Mouse (Mus musculus): ENCODE measurements around the gene Pnma5. TPM values are rescaled to one million over a fixed set of nuclear protein-coding genes. Genes with fewer than 3 reads are reported as not detected.

The Pnma5 gene
- polyA plus RNA-seq, 1 experiment = 0.07 TPM

GRCm38 (mm10) chrX:73007597-73008479 lies 29.1 kb downstream of the Pnma5 start:
- TF ChIP-seq CTCF (IDR thresholded peaks at IDR 0.05; ENCODE audit: borderline replicate concordance, extremely low read depth, insufficient read depth, insufficient read length) = peak; percentile 94
- peak; percentile 47; the same call in 1 of the 2 replicates for TF ChIP-seq POLR2A (IDR thresholded peaks at IDR 0.05; ENCODE audit: borderline replicate concordance, extremely low read depth, insufficient read depth, insufficient read length, poor library complexity, severe bottlenecking)
- DNase-seq (ENCODE audit: low read depth) = peak; percentile 97

DNA sequence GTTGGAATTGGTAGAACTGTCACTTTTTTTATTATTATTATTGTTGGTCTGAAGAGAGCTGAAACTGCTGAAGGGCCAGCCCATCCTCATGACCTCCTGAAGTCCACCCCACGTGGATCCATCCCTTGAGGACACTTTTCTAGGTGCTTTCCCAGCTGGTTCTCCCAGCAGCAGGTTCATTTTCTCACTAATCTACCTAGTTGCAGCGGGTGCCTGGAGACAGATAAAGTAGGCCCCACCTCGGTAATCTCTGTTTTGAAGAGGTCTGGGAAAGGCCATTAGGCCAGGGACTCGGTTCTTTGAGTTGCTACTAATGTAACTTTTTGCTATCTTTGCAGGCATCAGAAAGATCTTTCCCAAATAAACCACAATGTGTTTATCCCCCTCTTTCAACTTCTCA lies 31.2 kb downstream of the Pnma5 start:
- no peak for DNase-seq (ENCODE audit: low read depth)
- TF ChIP-seq POLR2A (IDR thresholded peaks at IDR 0.05; ENCODE audit: borderline replicate concordance, extremely low read depth, insufficient read depth, insufficient read length, poor library complexity, severe bottlenecking) = no peak
- no peak for TF ChIP-seq CTCF (IDR thresholded peaks at IDR 0.05; ENCODE audit: borderline replicate concordance, extremely low read depth, insufficient read depth, insufficient read length)

DNA sequence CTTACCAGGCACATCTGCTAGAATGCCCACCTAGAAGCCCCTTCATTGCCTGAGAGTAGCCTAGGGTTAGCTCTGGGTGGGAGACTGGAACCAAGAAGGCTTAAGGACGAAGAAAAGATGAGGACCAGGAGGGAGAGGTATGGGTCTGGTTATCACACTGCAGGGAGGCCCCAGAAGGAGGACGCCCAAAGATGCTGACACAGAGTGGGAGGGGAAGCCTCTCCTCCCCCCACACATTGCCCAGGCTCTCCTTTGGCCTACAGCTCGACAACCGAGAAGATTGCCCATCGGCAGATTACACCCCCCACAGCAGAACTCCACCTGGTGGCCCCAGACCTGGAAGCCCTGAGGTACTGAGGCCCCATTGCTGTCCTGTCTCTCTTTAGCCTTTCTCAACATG lies 33.8 kb downstream of the Pnma5 start:
- DNase-seq (ENCODE audit: low read depth) = no peak
- TF ChIP-seq POLR2A (IDR thresholded peaks at IDR 0.05; ENCODE audit: borderline replicate concordance, extremely low read depth, insufficient read depth, insufficient read length, poor library complexity, severe bottlenecking) (no peak), CTCF (IDR thresholded peaks at IDR 0.05; ENCODE audit: borderline replicate concordance, extremely low read depth, insufficient read depth, insufficient read length) (no peak)

DNA sequence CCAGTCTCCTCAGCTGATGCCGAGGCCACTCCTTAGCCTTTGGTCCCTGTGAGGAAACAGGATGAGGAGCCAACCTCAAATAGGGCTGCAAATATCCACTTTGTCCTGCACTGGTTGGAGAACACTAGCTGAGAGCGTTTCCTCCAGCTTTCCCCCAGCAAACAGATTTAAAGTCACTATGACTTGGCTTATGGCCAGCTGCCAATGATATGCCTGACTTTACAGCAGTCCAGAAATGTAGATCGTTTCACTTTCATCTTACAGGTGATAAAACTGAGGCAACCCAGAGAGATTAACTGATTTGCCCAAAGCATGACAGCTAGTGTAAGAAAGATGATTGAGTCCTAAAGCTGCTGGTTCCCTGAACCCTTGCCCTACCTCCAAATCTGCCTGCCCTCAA lies 41.4 kb downstream of the Pnma5 start:
- no peak for DNase-seq (ENCODE audit: low read depth)
- TF ChIP-seq CTCF (IDR thresholded peaks at IDR 0.05; ENCODE audit: borderline replicate concordance, extremely low read depth, insufficient read depth, insufficient read length) = no peak
- no peak for TF ChIP-seq POLR2A (IDR thresholded peaks at IDR 0.05; ENCODE audit: borderline replicate concordance, extremely low read depth, insufficient read depth, insufficient read length, poor library complexity, severe bottlenecking)

DNA sequence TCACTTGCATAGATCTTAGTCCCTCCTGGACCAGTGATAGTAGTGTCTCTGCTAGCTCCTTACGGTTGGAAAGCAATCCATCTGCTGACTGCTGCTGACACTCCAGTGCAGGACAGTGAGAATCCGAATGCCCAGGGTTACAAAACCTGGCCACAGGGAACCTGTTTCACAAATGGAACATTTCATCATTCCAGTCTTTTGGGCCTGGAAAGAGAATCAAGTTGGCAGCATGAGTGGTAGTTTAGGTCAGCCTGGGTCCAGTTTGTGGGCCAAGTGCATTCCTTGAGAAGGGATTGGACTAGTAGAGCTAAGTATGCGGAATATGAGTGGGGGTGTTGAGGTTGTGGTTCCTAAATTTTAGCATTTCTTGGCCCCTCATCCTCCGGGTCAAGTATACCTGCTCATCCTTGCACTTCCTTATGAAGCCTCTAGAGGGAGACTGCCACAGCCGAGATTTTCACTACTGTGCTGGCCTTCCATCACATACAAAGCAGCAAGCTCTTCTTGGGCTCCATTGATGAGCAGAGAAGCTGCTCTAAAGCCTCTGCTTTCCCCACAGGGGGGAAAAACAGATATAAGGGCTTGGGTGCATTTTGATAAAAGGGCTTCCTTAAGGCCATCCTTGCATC lies 44.5 kb downstream of the Pnma5 start:
- TF ChIP-seq CTCF (IDR thresholded peaks at IDR 0.05; ENCODE audit: borderline replicate concordance, extremely low read depth, insufficient read depth, insufficient read length) (peak; percentile 41; the same call in 1 of the 2 replicates), POLR2A (IDR thresholded peaks at IDR 0.05; ENCODE audit: borderline replicate concordance, extremely low read depth, insufficient read depth, insufficient read length, poor library complexity, severe bottlenecking) (no peak)
- DNase-seq (ENCODE audit: low read depth) = peak; percentile 2

DNA sequence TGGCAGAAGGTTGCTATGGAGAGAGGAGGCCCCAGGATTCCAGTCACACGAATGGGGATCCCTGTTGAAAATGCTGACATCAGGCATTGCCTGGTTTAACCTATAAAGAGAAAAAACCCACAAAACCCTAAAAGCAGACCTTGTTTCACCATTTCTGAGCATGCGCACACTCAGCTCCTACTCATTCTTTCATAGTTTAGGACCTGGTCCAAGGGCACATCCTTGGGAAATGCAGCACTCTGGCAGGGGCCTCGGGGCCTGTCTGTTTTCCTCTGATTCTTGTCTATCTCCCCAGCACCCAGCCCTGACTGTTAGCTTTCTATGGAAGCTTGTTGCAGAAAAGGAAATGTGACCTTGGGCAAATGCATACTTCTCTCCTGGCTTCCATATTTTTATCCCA lies 46.3 kb downstream of the Pnma5 start:
- no peak for DNase-seq (ENCODE audit: low read depth)
- TF ChIP-seq POLR2A (IDR thresholded peaks at IDR 0.05; ENCODE audit: borderline replicate concordance, extremely low read depth, insufficient read depth, insufficient read length, poor library complexity, severe bottlenecking) (no peak), CTCF (IDR thresholded peaks at IDR 0.05; ENCODE audit: borderline replicate concordance, extremely low read depth, insufficient read depth, insufficient read length) (no peak)

DNA sequence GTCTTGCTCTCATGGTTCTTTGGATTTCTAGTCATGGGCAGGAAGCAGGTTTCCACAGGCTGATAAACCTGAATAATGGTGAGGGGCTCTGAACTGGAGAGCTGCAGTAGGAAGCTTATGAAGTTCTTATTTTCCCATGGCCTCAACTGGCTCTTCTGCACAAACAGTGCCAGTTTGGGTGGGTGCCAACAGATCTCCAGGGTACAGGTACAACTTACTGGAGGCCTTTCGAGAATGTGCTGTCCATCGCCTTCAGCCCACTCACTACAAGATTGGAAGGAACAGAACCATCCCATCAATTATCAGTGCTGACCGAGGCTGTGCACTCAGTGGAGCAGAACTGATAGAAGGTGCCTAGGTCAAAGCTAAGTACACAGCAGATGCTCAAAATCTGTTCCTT lies 48.5 kb downstream of the Pnma5 start:
- DNase-seq (ENCODE audit: low read depth) = no peak
- TF ChIP-seq CTCF (IDR thresholded peaks at IDR 0.05; ENCODE audit: borderline replicate concordance, extremely low read depth, insufficient read depth, insufficient read length) (no peak), POLR2A (IDR thresholded peaks at IDR 0.05; ENCODE audit: borderline replicate concordance, extremely low read depth, insufficient read depth, insufficient read length, poor library complexity, severe bottlenecking) (no peak)

DNA sequence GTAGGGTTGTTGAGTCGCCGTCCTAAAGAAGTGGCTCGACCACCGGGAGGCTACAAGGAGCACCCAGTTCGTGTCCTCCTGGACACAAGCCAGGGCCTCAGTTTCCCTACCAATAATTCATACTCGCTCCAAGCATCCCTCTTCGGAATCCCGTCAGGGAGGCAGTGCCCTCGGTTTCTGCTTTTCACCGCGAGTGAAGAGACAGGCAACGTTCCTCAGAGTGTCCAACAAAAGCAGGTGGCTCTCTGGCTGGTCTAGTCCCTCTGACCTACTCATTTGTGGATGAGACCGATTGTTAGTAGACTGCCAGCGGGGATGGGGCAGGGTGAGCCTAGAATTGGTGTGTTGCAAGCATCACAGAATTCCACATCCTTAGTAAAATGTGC lies 49.4 kb downstream of the Pnma5 start:
- DNase-seq (ENCODE audit: low read depth) = no peak
- no peak for TF ChIP-seq CTCF (IDR thresholded peaks at IDR 0.05; ENCODE audit: borderline replicate concordance, extremely low read depth, insufficient read depth, insufficient read length)
- TF ChIP-seq POLR2A (IDR thresholded peaks at IDR 0.05; ENCODE audit: borderline replicate concordance, extremely low read depth, insufficient read depth, insufficient read length, poor library complexity, severe bottlenecking) = no peak

DNA sequence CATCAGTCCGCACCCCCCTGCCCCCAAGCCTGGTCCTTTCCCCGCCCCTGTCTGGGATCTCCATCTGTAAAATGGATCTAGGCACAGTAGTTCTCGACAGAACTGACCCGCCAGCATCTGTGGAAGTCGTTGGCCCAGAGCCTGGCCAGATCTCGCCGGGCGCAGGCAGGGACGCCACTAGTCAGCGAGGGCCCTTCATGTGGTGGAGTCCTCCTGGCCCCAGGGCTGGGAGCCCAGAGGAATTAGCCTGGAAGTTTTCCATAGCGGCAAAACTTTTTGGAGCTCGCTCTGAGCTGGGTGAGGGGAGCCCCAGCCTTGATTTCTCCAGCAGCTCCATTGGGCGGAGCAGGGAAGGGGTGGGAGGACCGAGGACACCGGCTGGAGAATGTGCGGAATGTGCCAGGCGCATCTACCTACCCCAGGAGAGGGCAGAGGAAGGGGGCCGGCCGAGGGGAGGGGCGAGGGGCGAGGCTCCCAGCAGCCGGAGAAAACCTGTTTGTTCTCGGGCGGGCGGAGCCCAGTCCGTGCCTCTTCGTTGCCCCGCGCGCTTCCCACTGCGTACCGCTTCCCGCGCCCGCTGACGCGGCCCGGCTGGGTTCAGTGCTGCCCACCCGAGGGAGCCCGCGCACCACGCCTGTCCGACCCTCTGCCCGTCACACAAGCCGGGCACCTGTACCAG lies 49.9 kb downstream of the Pnma5 start, which contains the start of gene Zfp185:
TSS of gene Zfp185 (plus strand) at position 499 of the 679 bp plus-strand sequence.
- peak; percentile 41 for DNase-seq (ENCODE audit: low read depth)

GRCm38 (mm10) chrX:72985607-72986006 lies 51.3 kb downstream of the Pnma5 start:
- TF ChIP-seq CTCF (IDR thresholded peaks at IDR 0.05; ENCODE audit: borderline replicate concordance, extremely low read depth, insufficient read depth, insufficient read length) (no peak), POLR2A (IDR thresholded peaks at IDR 0.05; ENCODE audit: borderline replicate concordance, extremely low read depth, insufficient read depth, insufficient read length, poor library complexity, severe bottlenecking) (no peak)
- no peak for DNase-seq (ENCODE audit: low read depth)

More for the DNA sequence above, 49.9 kb downstream of the Pnma5 start, which contains the start of gene Zfp185:
- TF ChIP-seq POLR2A (IDR thresholded peaks at IDR 0.05; ENCODE audit: borderline replicate concordance, extremely low read depth, insufficient read depth, insufficient read length, poor library complexity, severe bottlenecking) (no peak), CTCF (IDR thresholded peaks at IDR 0.05; ENCODE audit: borderline replicate concordance, extremely low read depth, insufficient read depth, insufficient read length) (no peak)

Other genes starting within 250 kb of the Pnma5 start
- 3.7 and 5.1 TPM in 2 replicates for gene Gabrq, start 211.9 kb downstream of the Pnma5 start, polyA plus RNA-seq (2012; rRNA removed)
- gene Cetn2, start 118.7 kb downstream of the Pnma5 start, polyA plus RNA-seq (2012; rRNA removed) = 36.5 and 39.7 TPM in 2 replicates
- gene Nsdhl, start 118.5 kb downstream of the Pnma5 start, polyA plus RNA-seq (2012; rRNA removed) = 41.6 and 42.6 TPM in 2 replicates
- gene Zfp185, start 49.8 kb downstream of the Pnma5 start, polyA plus RNA-seq (2012; rRNA removed) = 1.2 and 1.5 TPM in 2 replicates
- 14.5 and 15.1 TPM in 2 replicates for gene Pnma3, start 27.7 kb upstream of the Pnma5 start, polyA plus RNA-seq (2012; rRNA removed)
- gene Xlr4a, start 45.4 kb upstream of the Pnma5 start, polyA plus RNA-seq (2012; rRNA removed) = 0.93 TPM in 1 of 2 replicates, not detected in the other
- 1.7 and 4.0 TPM in 2 replicates for gene Xlr3a, start 60.0 kb upstream of the Pnma5 start, polyA plus RNA-seq (2012; rRNA removed)
- 0.94 and 1.1 TPM in 2 replicates for gene Gm14685, start 79.9 kb upstream of the Pnma5 start, polyA plus RNA-seq (2012; rRNA removed)
- not detected in 2 replicates for gene Xlr5b, start 111.7 kb upstream of the Pnma5 start, polyA plus RNA-seq (2012; rRNA removed)
- gene DXBay18, start 112.3 kb upstream of the Pnma5 start, polyA plus RNA-seq (2012; rRNA removed) = 0.26 and 0.71 TPM in 2 replicates
- not detected in 2 replicates for gene Spin2d, start 139.9 kb upstream of the Pnma5 start, polyA plus RNA-seq (2012; rRNA removed)
- 3.7 and 13.7 TPM in 2 replicates for gene Xlr3b, start 155.1 kb upstream of the Pnma5 start, polyA plus RNA-seq (2012; rRNA removed)
- gene Xlr4b, start 177.2 kb upstream of the Pnma5 start, polyA plus RNA-seq (2012; rRNA removed) = 0.25 and 0.97 TPM in 2 replicates
- gene F8a, start 191.2 kb upstream of the Pnma5 start, polyA plus RNA-seq (2012; rRNA removed) = 19.7 and 22.1 TPM in 2 replicates
- 0.25 TPM in 1 of 2 replicates, not detected in the other for gene Xlr4c, start 206.0 kb upstream of the Pnma5 start, polyA plus RNA-seq (2012; rRNA removed)
- 0.13 TPM in 1 of 2 replicates, not detected in the other for gene Xlr3c, start 228.3 kb upstream of the Pnma5 start, polyA plus RNA-seq (2012; rRNA removed)